Mouse (Mus musculus) CD8-positive naive resting alpha-beta T cell, adult 2 months (primary cell): ENCODE results near the gene Psmd10.
A peak's percentile ranks its signal among the peaks of the same experiment; 100 is the strongest.

Experiments used
- DNase-seq, 2 experiments: peaks; one replicate each; pipeline ENCODE4 v3.0.0; 2022; ENCODE audit warnings: low read depth in 2 of 2, low spot score in 2 of 2

The Psmd10 gene

DNA sequence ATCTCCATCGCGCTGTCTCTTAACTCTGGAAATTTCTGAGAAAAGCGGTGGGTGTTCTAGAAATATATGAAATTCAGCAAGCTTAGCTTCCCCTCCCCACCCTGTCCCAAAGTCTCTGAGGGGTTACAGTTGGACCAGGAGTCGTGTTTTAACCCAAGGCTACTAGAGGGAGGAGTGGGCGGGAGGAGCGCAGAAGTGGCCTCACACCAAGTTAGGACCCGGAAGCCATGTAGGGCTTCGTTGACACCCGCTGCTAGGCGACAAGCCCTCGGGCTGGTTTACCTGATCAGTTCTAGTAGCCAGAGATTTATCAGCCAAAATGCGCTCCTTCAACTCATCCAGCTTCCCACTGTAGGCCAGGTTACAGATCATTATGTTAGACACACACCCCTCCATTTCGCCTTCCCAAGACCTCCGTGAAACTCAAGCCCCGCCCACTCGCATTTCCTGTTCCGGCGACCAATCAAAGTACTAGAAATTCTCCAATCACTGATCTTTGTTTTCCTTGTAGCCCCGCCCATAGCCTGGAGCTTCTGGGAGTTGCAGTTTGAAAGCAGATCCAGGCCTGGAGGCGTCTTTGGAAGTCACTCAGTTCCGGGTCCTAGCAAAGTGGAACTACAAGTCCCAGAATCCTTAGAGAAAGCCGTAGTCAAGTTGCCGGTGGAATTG, at the start of gene Psmd10, which contains the start of gene Atg4a:
TSS of gene Psmd10 (minus strand) at position 457 of the 669 bp plus-strand sequence.
TSS of gene Atg4a (plus strand) at position 636 of the 669 bp plus-strand sequence.
- DNase-seq, result peak; percentile 82 to 83

DNA sequence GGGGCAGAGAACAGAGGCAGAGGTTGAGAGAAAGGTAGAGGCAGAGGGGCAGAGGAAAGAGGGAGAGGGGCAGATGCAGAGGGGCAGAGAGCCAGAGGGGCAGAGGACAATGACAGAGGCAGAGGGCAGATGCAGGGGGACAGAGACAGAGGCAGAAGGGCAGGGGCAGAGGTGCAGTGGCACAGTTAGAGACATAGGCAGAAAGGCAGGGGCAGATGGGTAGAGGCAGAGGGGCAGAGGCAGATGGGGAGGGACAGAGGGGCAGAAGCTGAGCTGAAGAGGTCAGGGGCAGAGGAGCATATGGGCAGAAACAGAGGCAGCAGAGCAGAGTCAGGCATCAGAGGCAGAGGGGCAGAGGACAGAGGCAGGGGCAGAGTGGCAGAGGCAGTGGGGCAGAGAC, 42.4 kb upstream of the Psmd10 start:
- no peak for DNase-seq

DNA sequence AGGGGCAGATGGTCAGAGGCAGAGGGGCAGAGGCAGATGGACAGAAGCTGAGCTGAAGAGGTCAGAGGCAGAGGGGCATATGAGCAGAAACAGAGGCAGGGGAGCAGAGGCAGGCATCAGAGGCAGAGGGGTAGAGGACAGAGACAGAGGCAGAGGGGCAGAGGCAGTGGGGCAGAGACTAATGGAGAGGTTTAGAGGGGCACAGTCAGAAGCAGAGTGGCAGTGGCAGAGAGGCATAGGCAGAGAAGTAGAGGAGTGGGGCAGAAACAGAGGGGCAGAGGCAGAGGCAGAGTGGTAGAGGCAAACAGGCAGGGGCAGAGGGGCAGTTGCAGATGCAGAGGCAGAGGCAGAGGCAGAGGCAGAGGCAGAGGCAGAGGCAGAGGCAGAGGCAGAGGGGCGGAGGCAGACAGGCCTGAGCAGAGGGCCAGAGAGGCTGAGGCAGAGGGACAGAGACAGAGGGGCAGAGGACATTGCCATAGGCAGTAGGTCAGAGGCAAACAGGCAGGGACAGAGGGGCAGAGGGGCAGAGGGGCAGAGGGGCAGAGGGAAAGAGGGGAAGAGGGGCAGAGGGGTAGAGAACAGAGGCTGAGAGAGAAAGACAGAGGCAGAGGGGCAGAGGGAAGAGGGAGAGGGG, 41.5 kb upstream of the Psmd10 start:
- no peak for DNase-seq

DNA sequence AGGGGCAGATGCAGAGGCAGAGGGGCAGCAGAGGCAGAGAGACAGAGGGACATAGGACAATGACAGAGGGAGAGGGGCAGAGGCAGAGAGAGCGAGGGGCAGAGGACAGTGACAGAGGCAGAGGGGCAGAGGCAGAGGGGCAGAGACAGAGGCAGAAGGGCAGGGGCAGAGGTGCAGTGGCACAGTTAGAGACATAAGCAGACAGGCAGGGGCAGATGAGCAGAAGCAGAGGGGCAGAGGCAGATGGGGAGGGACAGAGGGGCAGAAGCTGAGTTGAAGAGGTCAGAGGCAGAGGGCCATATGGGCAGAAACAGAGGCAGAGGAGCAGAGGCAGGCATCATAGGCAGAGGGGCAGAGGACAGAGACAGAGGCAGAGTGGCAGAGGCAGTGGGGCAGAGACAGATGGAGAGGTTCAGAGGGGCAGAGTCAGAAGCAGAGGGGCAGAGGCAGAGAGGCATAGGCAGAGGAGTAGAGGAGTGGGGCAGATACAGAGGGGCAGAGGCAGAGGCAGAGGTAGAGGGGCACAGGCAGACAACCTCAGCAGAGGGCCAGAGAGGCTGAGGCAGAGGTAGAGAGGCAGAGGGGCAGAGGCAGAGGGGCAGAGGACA, 40.5 kb upstream of the Psmd10 start:
- DNase-seq, result no peak

DNA sequence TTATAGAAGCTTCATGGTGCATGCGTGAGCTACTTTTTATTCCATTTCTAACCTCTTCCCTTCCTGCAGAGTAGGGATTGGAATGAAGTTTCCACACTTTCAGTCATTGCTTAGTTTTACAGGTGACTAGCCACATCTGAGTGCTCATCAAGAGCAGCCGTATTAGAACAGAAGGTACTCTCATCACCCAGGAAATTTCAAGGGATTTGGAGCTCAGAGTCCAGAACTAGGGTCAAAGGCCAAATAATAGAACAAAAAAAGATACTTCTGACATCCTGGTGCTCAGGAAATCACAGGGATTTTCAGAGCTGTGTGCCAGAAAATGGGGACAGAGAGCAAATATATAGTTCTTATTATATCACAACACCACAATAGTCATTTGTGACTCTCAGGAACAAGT, 28.7 kb upstream of the Psmd10 start:
- DNase-seq, result no peak

DNA sequence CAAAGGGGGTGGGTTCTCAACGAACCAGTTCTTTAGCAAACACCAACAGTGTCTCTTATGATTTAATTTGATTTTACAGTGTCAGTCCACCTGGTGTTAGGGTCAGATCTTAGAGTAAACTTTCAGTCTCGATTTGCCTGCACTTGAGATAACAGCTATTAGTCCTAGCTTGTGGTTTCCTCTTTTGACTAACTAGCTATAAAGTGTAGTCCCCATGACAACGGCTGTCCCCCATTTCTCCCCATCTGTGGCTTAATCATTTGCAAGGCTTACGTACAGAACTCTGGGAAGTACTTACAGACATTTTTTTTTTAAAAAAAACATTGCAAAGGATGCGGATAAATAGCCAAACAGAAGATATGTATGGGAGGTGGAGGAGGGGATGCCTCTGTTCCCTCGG, 28.3 kb upstream of the Psmd10 start:
- no peak for DNase-seq

DNA sequence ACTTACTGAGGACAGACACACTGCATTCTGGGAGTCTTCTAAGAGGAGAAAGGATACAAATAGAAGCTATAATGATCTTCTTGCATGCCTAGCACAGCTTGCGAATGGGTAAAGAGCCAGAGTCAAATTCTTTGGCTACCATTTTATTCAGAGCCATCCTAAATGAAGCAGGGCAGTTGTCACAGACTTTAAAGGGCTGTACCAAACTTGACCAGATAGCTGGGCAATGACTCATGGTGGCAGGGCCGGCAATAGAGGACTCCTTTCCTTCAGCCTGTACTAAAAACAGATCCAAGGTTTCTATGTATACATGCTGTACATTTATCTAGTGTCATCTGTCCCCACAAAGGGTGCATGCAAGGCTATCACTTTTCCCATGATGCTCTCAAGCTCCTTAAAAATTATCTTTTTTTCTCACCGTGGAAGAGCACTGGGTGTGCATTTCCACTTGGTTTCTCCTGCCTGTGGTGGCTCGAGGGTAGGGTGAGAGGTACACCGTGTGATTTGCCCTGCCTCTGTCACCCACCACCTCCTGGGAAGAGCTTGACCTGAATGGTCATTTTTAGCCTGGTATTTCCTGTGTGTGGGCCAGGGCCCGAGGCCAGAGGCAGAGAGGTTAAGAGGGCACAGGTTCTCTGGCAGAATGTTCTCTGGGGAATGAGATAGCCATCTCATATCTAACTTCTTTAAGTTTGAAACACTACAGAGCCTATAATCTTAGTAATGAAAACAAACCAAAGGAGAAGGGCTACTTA, 26.9 kb upstream of the Psmd10 start:
- no peak for DNase-seq

DNA sequence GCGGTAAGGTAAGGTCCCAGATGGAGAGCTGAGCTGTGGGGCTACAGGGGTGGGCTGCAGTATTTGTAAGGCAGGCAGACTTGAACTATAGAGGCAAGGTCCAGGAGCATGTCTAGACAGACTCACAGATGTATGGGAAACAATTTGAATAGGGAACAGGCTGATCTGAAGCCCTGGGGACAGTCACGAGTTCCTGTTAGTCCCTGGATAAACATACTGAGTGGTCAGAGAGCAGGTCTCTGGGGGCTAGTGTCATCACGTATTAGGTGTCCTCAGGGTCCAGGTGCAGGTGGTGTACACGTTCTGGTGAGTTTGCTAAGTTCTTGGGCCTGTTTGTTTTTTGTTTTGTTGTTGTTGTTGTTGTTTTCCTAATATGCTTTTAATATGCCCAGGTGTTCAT, 23.6 kb upstream of the Psmd10 start:
- no peak for DNase-seq

DNA sequence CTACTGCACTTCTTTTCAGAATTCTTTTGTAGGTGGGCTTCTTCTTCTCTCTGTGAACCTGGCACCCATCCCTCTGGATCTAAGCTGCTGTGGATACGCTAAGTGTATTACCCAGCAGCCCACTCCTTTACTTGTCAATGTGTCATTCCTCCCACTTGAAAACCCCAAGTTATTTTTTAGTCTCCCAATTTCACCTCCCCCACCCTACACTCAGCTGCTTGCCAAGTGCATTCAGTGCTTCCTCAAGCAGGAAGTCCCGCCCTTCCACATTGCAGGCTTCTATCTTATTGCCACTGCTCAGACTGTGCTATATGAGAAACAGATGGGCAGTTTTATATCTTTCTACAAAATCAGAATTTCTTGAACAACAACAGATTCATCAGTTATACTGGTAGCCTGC, 23.0 kb upstream of the Psmd10 start:
- DNase-seq, result no peak

DNA sequence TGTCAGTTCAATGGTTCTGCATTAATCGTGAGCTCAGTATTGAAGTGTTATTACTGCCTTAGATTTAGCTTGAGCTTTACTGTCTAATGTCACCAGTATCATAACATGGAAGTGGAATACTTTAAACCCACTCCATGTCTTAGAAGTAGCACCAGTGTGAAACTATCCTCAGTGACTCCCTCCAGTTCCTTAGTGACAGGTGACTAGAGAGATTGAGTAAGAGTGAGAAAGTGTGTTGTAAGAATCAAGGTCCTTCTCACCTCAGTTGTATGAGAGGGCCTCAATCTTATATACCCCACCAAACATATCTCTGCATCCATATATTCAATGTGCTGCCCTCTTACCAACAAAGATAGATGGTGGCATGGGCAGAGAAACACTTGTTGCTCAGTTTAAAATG, 22.4 kb upstream of the Psmd10 start:
- no peak for DNase-seq

DNA sequence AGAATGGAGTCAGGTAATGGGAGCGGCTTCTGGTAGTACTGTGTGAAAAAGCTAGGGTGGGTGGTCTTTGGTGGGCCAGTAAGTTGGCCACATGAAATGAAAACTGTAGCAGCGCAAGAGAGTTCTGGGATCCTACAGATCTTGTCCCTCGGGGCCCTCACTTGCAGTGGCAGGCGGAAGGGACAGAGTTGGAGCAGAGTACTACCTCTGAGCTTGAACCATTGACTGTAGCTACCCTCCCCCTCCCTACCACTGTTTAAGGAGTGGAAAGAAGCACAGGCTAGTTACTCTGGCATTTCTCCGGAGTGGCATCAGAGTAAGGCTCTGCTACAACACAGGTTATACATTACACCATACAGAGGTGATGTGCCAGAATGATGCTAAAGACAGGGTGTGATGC, 431 bp upstream of the Psmd10 start:
- no peak for DNase-seq

DNA sequence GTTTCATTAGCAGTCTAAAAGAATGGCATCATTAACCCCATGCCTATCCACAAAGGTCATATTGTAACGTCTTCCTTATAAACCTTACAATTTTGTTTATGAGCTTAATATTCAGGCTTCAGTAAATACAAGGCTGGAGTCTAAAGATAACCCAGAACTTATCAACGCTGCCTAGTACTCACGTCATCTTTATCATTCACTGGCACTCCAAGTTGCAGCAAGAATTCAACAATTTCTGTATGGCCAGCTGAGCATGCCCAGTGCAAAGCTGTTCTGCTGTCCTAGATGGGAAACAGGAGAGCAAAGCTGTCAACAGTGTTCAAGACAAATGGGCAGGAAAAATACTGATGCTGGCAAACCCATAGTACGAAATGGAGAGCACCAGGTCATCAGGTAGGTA, 2.9 kb downstream of the Psmd10 start:
- no peak for DNase-seq

DNA sequence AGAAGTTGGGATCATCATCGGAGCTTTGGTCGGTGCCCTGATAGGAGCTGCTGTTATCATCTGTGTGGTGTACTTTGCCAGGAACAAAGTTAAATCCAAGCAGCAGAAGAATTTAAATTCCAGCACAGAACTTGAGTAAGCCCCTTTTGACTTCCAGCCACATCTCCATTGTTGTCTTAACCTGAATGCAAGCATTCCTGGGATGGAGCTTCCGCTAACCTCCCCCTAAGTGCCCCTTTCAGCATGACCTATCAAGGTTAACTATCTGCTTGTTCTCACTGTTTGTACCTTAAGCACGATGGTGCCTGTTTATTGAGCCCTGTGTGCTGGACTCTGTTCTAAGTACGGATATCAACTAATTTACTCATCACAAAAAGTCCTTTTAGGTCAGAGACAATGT, 20.3 kb downstream of the Psmd10 start:
- DNase-seq, result no peak

DNA sequence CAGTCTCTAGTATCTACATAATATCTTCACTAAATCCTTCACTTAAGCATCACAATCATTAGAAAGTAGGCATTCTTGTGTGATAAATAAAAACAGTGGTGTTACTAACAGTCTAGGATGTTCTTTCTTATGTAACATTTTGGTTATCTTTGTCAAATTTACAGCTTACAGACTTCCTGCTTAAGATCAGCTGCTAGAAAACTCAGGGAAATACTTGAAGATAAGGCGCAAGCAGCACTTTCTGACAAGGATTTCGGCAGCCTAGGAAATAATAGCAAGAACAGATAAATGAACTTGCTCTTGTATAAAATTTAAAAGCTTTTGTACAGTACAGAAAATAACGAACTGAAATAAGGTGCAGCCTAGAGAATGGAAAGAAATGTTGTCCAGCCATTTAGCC, 23.3 kb downstream of the Psmd10 start:
- no peak for DNase-seq

DNA sequence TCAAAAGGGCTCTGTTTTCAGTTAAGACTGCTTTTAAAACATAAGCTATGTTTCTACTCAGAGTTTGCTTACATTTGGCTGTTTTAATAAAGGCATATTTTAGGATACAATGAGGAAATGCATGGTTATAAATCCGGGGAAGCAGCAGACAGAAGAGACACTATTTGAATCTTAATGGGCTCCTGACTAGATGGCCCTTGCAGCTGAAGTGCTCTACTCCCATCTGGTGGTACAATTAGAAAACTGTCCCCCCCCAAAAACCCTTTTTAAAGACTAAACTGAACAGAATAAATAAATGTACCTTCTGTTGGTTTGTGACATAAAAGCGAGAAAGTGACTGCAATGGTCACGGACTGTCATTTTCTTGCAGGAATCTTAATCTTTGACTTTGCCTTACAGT, 24.5 kb downstream of the Psmd10 start:
- DNase-seq, result no peak

DNA sequence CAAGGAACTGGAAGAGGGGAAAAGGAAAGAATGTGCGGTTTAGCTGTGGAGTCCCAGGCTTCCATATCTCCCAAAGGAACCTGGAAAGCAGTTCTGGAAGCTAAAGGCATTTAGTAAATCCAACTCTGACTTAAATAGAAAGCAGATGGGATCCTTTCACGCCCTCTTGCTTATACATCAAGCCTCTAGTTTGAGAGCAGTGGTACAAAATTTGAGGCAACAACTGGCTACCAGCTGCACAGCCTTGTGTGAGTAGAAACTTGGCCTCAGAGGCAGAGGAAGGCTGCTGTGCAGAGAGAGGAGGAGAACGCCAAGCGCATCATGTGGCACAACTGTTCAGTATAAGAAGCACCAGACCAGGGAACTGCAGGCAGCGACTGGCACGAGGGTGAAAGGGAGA, 35.2 kb downstream of the Psmd10 start:
- no peak for DNase-seq

DNA sequence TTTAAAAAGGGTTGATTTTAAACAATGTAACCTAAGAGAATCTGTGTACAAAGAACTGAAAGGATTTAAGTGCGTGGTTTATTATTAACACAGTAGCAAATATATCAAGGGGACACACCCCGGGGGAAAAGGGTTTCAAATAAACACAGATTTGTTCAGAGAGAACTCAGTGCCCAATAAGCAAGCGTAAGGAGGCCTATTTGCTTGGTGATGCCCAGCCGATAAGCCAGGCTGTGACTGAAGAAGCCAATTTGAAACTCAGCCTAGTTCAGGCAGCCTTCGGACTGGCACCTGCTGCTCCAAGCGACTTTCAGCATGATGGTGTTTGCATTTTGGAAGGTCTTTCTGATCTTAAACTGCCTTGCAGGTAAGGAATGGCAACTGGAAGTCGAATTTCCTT, 49.2 kb downstream of the Psmd10 start, which contains the start of gene Vsig1:
TSS of gene Vsig1 (plus strand) at position 249 of the 400 bp plus-strand sequence.
- DNase-seq, result no peak

DNA sequence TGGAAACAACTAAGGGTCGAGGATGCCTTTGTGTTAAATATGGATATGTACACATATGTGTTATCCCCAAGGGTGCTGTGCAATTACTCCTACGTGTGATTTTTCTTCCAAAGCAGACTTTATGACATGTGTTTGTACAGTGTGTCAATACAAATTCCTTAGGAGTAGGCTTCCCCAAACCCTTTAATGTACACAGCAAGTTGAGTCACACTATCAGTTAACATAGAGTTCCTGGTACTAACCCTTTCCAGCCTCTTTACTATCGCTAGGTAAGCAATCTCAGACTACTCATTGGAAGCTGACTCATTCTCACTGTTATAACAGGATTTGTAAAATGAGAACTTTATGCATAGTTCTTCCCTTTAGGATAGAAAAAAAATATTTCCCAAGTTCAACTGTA, 53.0 kb downstream of the Psmd10 start:
- DNase-seq, result no peak
